Mouse (Mus musculus) c-Kit-positive CD71-positive TER-119-positive erythroid progenitor cells, embryonic 14.5 days (primary cell): ENCODE data around the gene Vmn1r151.
"Not testable (repeated sequence)": the region's sequence is repeated elsewhere in the genome, so short reads cannot be mapped to it uniquely, and the experiment has no call there.

Experiments
- DNase-seq: peaks from one replicate; pipeline ENCODE4 v3.0.0-alpha.2; 2013; ENCODE audit warnings: low spot score

Vmn1r151 gene

GRCm38 (mm10) chr7:22499578-22499977, at the start of gene Vmn1r151:
Vmn1r151 (minus strand) TSS chr7:22499678.
- not testable (repeated sequence) for DNase-seq

GRCm38 (mm10) chr7:22534787-22535186, 35.3 kb upstream of the Vmn1r151 start, which contains the start of gene Gm8677:
Gm8677 (minus strand) TSS chr7:22534887.
- not testable (repeated sequence) for DNase-seq

- not testable (repeated sequence) for DNase-seq
Measured at GRCm38 (mm10) chr7:22522667-22523066, 23.2 kb upstream of the Vmn1r151 start, which contains the start of gene Vmn1r152. Vmn1r152 (plus strand) TSS chr7:22522967.

GRCm38 (mm10) chr7:22463975-22464374, 35.5 kb downstream of the Vmn1r151 start, which contains the start of gene Gm10665:
Gm10665 (minus strand) TSS chr7:22464075.
- DNase-seq: not testable (repeated sequence)
